Mouse (Mus musculus) ES-Bruce4 (cell line): ENCODE data around the gene Chmp2b.

Experiments
- CTCF ChIP-seq: IDR thresholded peaks from one replicate; pipeline ENCODE4 v1.8.1; 2011; ENCODE audit warnings: low read depth, low read length
- POLR2A ChIP-seq: IDR thresholded peaks from one replicate; pipeline ENCODE4 v1.8.1; 2011; ENCODE audit warnings: low read length; ENCODE audit not compliant: insufficient read depth

DNA sequence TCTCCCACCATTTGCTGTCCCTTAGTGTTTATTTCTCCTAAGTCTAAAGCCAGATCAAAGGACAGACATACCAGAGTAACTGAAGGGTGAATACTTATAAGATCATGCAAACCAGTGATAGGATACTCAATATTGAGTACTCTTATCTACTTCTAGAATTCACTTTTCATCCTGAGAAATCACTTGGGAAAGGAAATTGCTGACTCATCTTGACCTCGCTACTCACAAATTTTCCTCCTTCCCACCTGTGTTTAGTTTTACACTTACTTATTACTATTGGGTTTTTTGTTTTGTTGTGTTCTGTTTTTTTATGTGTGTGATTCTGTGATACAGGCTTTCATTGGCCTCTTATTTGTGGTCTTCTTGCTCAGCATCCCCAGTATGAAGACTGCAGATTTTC is 49.2 kb upstream of the Chmp2b start:
- no peak for TF ChIP-seq CTCF
- no peak for TF ChIP-seq POLR2A
